Mouse (Mus musculus) cerebral cortex, adult 2 months (tissue): ENCODE results near the gene Gm14408.

Source experiments
- WGBS: fragments of 180-500 bp; shearing (Covaris S2); methylation state at CpG from one replicate; pipeline ENCODE4 v1.1.7; 2018; 5-methylcytosine and 5-hydroxymethylcytosine counted together

The Gm14408 gene

DNA sequence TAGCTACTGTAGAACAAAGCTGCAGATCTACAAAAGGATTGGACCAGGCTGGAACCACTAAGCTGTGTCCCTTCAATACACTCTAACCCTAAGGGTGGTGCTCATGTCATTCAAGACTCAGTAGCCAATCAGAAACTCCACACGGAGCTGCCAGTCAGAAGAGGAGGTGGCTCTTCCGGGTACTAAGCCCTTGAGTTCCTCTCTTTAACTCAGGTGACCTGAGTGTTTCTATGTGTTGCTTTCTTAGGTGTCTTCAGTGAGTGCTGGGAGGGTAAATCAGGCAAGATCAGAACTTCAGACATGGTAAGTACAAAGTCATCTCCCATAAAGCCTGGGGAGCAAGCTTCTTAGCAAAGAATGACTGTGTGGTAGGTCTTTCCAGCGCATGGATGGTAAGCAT lies at the start of gene Gm14408:
Gm14408 (plus strand) TSS at position 301 of the 400 bp plus-strand sequence.
- WGBS = 84% methylated on average over 1 of the region's 3 CpGs

DNA sequence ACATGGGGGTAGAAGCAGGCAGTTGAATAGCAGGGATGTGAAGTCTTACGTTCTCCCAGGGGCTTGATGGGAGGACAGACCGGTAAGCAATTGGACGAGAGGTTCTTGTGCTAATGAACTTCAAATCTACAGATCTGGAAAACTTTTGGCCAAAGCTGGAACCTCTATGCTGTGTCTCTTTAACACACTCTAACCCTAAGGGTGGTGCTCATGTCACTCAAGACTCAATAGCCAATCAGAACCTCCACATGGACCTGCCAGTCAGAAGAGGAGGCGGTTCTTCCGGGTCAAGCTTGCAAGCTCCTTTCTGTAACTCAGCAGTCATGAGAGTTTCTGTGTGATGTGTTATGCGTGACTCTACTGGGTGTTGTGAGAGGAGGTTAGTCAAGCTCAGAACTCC lies 32.6 kb upstream of the Gm14408 start, which contains the start of gene Gm14295:
Gm14295 (plus strand) TSS at position 301 of the 400 bp plus-strand sequence.
- WGBS = no CpG with 5 or more reads among the region's 6 CpGs

DNA sequence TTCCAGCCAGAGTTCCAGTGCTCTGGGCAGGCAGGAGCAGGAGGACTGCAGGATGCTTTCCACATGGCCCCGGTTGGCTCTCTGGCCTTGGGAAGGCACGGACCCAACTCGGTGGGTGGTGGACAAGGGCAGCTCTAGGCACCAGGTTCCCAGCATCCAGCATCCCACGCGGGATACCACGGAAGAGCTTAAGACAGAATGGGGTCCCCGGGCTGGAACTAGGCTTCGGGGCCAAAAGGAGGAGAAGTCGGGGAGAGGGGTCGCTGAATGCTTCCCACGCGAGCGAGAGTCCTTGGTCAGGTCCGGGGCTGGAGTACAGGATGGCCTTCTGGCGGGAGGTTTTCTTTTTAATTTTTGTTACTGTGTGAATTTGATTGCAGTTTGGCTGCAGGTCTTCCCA lies 32.2 kb upstream of the Gm14408 start:
- 21% methylated on average over 15 of the region's 15 CpGs for WGBS
